Mouse (Mus musculus): ENCODE measurements at regions not wholly inside any gene's neighbourhood (a gene's known extent, or its start where the extent isn't known, plus 50 kb on each side); places are given as distances from the start of the nearest gene placed in this dataset.

- Histone ChIP-seq H3K4me3 (ENCODE audit: low read depth, low read length) (no peak overlapping the region), H3K36me3 (ENCODE audit: insufficient read depth, low read length) (no peaks in the 10 kb centered on the region), H3K9me3 (ENCODE audit: low read length) (no peaks in the 10 kb centered on the region), H3K27ac (ENCODE audit: low read length) (no peak overlapping the region), H3K27me3 (replicated peaks; ENCODE audit: insufficient read depth, low read length) (no peaks in the 10 kb centered on the region), H3K9ac (replicated peaks; ENCODE audit: low read depth) (no peak overlapping the region), H3K4me1 (ENCODE audit: insufficient read depth, low read depth, low read length) (no peaks in the 10 kb centered on the region), H3K4me2 (replicated peaks; ENCODE audit: low read depth, low read length) (no peak overlapping the region)
- ATAC-seq = no peak
- no peak for TF ChIP-seq EP300 (IDR thresholded peaks at IDR 0.05)
- peak; percentile 27 for TF ChIP-seq CTCF (IDR thresholded peaks at IDR 0.05)
- no peak for DNase-seq (ENCODE audit: low spot score)
- 21% methylated on average over 1 of the region's 1 CpGs for WGBS
Observed at GRCm38 (mm10) chr6:49523184-49523583, 127.8 kb downstream of the Stk31 start.

- no peak for ATAC-seq
- H3K9ac ChIP-seq (replicated peaks; ENCODE audit: low read depth) = no peak overlapping the region
- no peaks in the 10 kb centered on the region for H3K27me3 ChIP-seq (replicated peaks; ENCODE audit: insufficient read depth, low read length)
- H3K9me3 ChIP-seq (ENCODE audit: low read length) = no peaks in the 10 kb centered on the region
- H3K4me3 ChIP-seq (ENCODE audit: low read depth, low read length) = no peak overlapping the region
- H3K36me3 ChIP-seq (ENCODE audit: insufficient read depth, low read length) = no peaks in the 10 kb centered on the region
- no peak overlapping the region for H3K4me2 ChIP-seq (replicated peaks; ENCODE audit: low read depth, low read length)
- no peak overlapping the region for H3K27ac ChIP-seq (ENCODE audit: low read length)
- TF ChIP-seq CTCF (IDR thresholded peaks at IDR 0.05) (no peak), EP300 (IDR thresholded peaks at IDR 0.05) (no peak)
- 84% methylated on average over 7 of the region's 7 CpGs for WGBS
- DNase-seq (ENCODE audit: low spot score) = no peak
- no peaks in the 10 kb centered on the region for H3K4me1 ChIP-seq (ENCODE audit: insufficient read depth, low read depth, low read length)
Observed at GRCm38 (mm10) chr6:49523696-49524095, 128.3 kb downstream of the Stk31 start.

- no peaks in the 10 kb centered on the region for H3K27me3 ChIP-seq (replicated peaks; ENCODE audit: insufficient read depth, low read length)
- DNase-seq (ENCODE audit: low spot score) (no peak), ATAC-seq (no peak)
- no peak for TF ChIP-seq EP300 (IDR thresholded peaks at IDR 0.05)
- TF ChIP-seq CTCF (IDR thresholded peaks at IDR 0.05) = no peak
- no peak overlapping the region for H3K4me3 ChIP-seq (ENCODE audit: low read depth, low read length)
- H3K27ac ChIP-seq (ENCODE audit: low read length) = no peak overlapping the region
- no peaks in the 10 kb centered on the region for H3K4me1 ChIP-seq (ENCODE audit: insufficient read depth, low read depth, low read length)
- WGBS = 93% methylated on average over 6 of the region's 9 CpGs
- no peaks in the 10 kb centered on the region for H3K9me3 ChIP-seq (ENCODE audit: low read length)
- H3K4me2 ChIP-seq (replicated peaks; ENCODE audit: low read depth, low read length) = no peak overlapping the region
- no peak overlapping the region for H3K9ac ChIP-seq (replicated peaks; ENCODE audit: low read depth)
- H3K36me3 ChIP-seq (ENCODE audit: insufficient read depth, low read length) = no peaks in the 10 kb centered on the region
Observed at GRCm38 (mm10) chr6:49533956-49534355, 138.6 kb downstream of the Stk31 start.

DNA sequence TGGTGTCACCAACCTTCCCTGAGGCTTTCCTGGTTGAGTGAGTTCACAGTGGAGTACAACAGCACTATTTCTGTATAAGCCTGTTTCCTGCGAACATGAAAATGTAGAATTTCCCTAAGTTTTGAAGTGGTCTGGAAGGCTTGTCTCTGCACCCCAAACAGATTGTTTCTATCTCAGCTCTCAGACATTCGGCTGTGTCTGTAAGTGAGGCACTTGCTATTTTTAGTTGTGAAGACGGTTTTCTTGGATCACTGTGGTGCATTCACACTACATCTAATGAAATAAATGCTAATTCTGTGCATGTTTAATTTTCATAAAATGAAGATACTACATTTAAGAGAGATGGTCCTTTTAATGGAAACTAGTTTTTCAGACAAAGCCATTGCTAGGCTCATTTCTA is 139.1 kb downstream of the Stk31 start:
- TF ChIP-seq EP300 (IDR thresholded peaks at IDR 0.05) = no peak
- no peak for TF ChIP-seq CTCF (IDR thresholded peaks at IDR 0.05)
- WGBS = 72% methylated on average over 3 of the region's 3 CpGs
- H3K36me3 ChIP-seq (ENCODE audit: insufficient read depth, low read length) = no peaks in the 10 kb centered on the region
- no peak for ATAC-seq
- no peak overlapping the region for H3K9ac ChIP-seq (replicated peaks; ENCODE audit: low read depth)
- no peaks in the 10 kb centered on the region for H3K27me3 ChIP-seq (replicated peaks; ENCODE audit: insufficient read depth, low read length)
- H3K4me3 ChIP-seq (ENCODE audit: low read depth, low read length) = no peak overlapping the region
- DNase-seq (ENCODE audit: low spot score) = no peak
- H3K4me2 ChIP-seq (replicated peaks; ENCODE audit: low read depth, low read length) = no peak overlapping the region
- no peaks in the 10 kb centered on the region for H3K9me3 ChIP-seq (ENCODE audit: low read length)
- no peak overlapping the region for H3K27ac ChIP-seq (ENCODE audit: low read length)
- H3K4me1 ChIP-seq (ENCODE audit: insufficient read depth, low read depth, low read length) = no peaks in the 10 kb centered on the region

DNA sequence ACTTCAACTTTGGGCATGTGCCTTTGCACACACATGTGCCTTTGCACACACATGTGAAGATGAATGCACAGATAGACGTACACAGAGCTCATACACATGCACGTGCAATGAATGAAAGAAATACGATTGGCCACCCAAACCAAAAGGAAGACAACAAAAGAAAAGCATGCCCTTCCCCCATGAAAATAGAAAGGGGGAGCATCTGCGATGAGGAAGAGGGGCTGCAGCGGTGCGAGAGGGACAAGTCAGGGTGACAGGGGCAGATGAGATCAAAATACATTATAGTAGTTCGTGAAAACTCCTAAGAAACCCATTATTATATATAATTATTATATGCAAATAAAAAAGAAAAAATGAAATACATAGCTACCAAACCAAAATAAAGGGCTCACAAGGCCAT is 149.5 kb downstream of the Stk31 start:
- no peaks in the 10 kb centered on the region for H3K4me1 ChIP-seq (ENCODE audit: insufficient read depth, low read depth, low read length)
- H3K27ac ChIP-seq (ENCODE audit: low read length) = no peak overlapping the region
- no peak overlapping the region for H3K9ac ChIP-seq (replicated peaks; ENCODE audit: low read depth)
- ATAC-seq (no peak), DNase-seq (ENCODE audit: low spot score) (no peak)
- H3K36me3 ChIP-seq (ENCODE audit: insufficient read depth, low read length) = no peaks in the 10 kb centered on the region
- TF ChIP-seq EP300 (IDR thresholded peaks at IDR 0.05) = no peak
- TF ChIP-seq CTCF (IDR thresholded peaks at IDR 0.05) = no peak
- no peaks in the 10 kb centered on the region for H3K27me3 ChIP-seq (replicated peaks; ENCODE audit: insufficient read depth, low read length)
- H3K9me3 ChIP-seq (ENCODE audit: low read length) = no peaks in the 10 kb centered on the region
- H3K4me2 ChIP-seq (replicated peaks; ENCODE audit: low read depth, low read length) = no peak overlapping the region
- H3K4me3 ChIP-seq (ENCODE audit: low read depth, low read length) = no peak overlapping the region
- WGBS = 95% methylated on average over 7 of the region's 7 CpGs

DNA sequence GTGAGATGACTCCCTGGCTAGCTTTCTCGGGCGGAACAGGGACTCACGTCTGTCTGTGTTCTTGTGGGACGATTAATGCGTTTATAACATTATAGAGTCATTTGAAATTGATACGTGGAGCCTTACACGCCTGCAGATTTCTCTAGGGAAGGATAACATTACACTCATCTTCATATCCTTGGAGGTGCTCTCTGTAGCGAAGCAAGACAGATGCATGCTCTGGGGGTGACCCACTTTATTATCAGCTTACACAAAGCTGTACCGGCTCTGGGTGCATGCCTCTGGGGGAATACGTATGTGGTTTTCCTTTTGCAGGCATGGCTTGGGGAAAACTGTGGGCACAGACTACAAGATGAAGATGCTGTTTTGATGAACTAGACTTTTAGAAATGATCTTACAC is 159.7 kb downstream of the Stk31 start:
- no peak overlapping the region for H3K4me2 ChIP-seq (replicated peaks; ENCODE audit: low read depth, low read length)
- TF ChIP-seq EP300 (IDR thresholded peaks at IDR 0.05) (no peak), CTCF (IDR thresholded peaks at IDR 0.05) (no peak)
- WGBS = 82% methylated on average over 10 of the region's 10 CpGs
- no peak for DNase-seq (ENCODE audit: low spot score)
- no peak overlapping the region for H3K4me3 ChIP-seq (ENCODE audit: low read depth, low read length)
- H3K27me3 ChIP-seq (replicated peaks; ENCODE audit: insufficient read depth, low read length) = no peaks in the 10 kb centered on the region
- no peaks in the 10 kb centered on the region for H3K9me3 ChIP-seq (ENCODE audit: low read length)
- ATAC-seq = no peak
- H3K9ac ChIP-seq (replicated peaks; ENCODE audit: low read depth) = no peak overlapping the region
- no peaks in the 10 kb centered on the region for H3K4me1 ChIP-seq (ENCODE audit: insufficient read depth, low read depth, low read length)
- H3K27ac ChIP-seq (ENCODE audit: low read length) = no peak overlapping the region
- no peaks in the 10 kb centered on the region for H3K36me3 ChIP-seq (ENCODE audit: insufficient read depth, low read length)

GRCm38 (mm10) chr6:49558508-49558907 is 163.1 kb downstream of the Stk31 start:
- Histone ChIP-seq H3K4me1 (ENCODE audit: insufficient read depth, low read depth, low read length) (no peaks in the 10 kb centered on the region), H3K9me3 (ENCODE audit: low read length) (no peaks in the 10 kb centered on the region), H3K4me3 (ENCODE audit: low read depth, low read length) (no peak overlapping the region), H3K36me3 (ENCODE audit: insufficient read depth, low read length) (no peaks in the 10 kb centered on the region), H3K4me2 (replicated peaks; ENCODE audit: low read depth, low read length) (no peak overlapping the region), H3K27ac (ENCODE audit: low read length) (no peak overlapping the region), H3K27me3 (replicated peaks; ENCODE audit: insufficient read depth, low read length) (no peaks in the 10 kb centered on the region), H3K9ac (replicated peaks; ENCODE audit: low read depth) (no peak overlapping the region)
- ATAC-seq (no peak), DNase-seq (ENCODE audit: low spot score) (no peak)
- 55% methylated on average over 1 of the region's 1 CpGs for WGBS
- TF ChIP-seq EP300 (IDR thresholded peaks at IDR 0.05) (no peak), CTCF (IDR thresholded peaks at IDR 0.05) (no peak)

Data from lung, postnatal 0 days (tissue).